Mouse (Mus musculus) bone marrow, adult 2 months (tissue): ENCODE measurements around the gene Hamp.

ENCODE experiments used
- CTCF ChIP-seq: fragments of 200-500 bp; IDR thresholded peaks from 2 replicates; pipeline ENCODE4 v1.5.1; 2011; ENCODE audit warnings: low read length, control low read depth; ENCODE audit not compliant: control insufficient read depth, insufficient read depth
- POLR2A ChIP-seq: fragments of 200-500 bp; IDR thresholded peaks from 2 replicates; pipeline ENCODE4 v1.6.1; 2011; ENCODE audit warnings: low read depth, mild to moderate bottlenecking, control low read depth, low read length, borderline replicate concordance; ENCODE audit not compliant: control insufficient read depth

DNA sequence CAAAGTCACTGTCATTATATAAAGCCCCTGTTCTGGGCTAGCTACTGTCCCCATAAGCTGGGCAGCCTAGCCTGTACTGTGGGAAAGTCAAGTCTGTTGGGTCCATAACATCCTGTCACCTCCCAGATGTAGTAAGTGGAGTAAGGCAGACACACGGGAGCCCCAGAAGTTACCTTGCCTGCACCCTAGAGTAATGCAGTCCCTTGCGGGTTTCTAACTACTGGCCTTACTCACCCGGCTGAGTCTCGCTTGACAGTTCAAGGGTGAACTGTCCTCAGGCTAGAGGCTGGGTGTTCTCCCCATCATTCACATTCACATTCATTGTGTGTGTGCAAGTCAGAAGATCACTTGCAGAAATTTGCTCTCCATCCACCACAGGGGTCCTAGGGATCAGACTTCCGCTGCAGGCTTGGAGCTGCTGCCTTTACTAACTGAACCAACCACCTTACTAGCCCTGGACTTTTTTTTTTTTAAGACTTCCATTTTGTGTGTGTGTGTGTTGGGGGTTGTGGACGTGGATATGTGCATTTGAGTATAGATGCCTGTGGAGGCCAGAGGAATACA is 16.0 kb upstream of the Hamp start:
- TF ChIP-seq POLR2A (no peak), CTCF (no peak)
